Mouse (Mus musculus) E14TG2a.4 (cell line): Measurements from ENCODE around the gene Bace1.

ENCODE experiments used
- H3K27me3 ChIP-seq: 2 replicates; pipeline ENCODE4 v1.6.1; 2014; ENCODE audit warnings: low read length, control low read depth; ENCODE audit not compliant: insufficient read depth
- H3K36me3 ChIP-seq: 2 replicates; pipeline ENCODE4 v1.6.1; 2014; ENCODE audit warnings: low read length, control low read depth; ENCODE audit not compliant: insufficient read depth
- H3K4me1 ChIP-seq: replicated peaks from 2 replicates; pipeline ENCODE4 v1.6.1; 2014; ENCODE audit warnings: low read depth, low read length, control low read depth
- H3K4me3 ChIP-seq: replicated peaks from 2 replicates; pipeline ENCODE4 v1.5.1; 2014; ENCODE audit warnings: mild to moderate bottlenecking, low read length
- H3K9me3 ChIP-seq: 2 replicates; pipeline ENCODE4 v1.6.1; 2014; ENCODE audit warnings: low read length, control low read depth
- CTCF ChIP-seq: conservative IDR thresholded peaks from 2 replicates; pipeline ENCODE4 v1.5.1; 2014; ENCODE audit warnings: low read length
- NANOG ChIP-seq: IDR thresholded peaks from 2 replicates; pipeline ENCODE4 v1.6.1; 2014; ENCODE audit warnings: borderline replicate concordance, low read length, mixed read lengths
- POU5F1 ChIP-seq: IDR thresholded peaks from 2 replicates; pipeline ENCODE4 v1.6.1; 2014; ENCODE audit warnings: low read length, borderline replicate concordance

Gene Bace1

GRCm38 (mm10) chr9:45838434-45839138 lies at the start of gene Bace1:
Gene Bace1, plus strand, starts transcription at chr9:45838580.
- peaks cover 58% of the 10 kb centered on the region for H3K4me1 ChIP-seq
- peak within 1 kb of the TSS; percentile 84 for H3K4me3 ChIP-seq
- TF ChIP-seq POU5F1: no peak
- no peak for TF ChIP-seq CTCF
- no peak for TF ChIP-seq NANOG
- peaks cover 6% of the 10 kb centered on the region for H3K27me3 ChIP-seq
- no peaks in the 10 kb centered on the region for H3K9me3 ChIP-seq
- no peaks in the 10 kb centered on the region for H3K36me3 ChIP-seq

DNA sequence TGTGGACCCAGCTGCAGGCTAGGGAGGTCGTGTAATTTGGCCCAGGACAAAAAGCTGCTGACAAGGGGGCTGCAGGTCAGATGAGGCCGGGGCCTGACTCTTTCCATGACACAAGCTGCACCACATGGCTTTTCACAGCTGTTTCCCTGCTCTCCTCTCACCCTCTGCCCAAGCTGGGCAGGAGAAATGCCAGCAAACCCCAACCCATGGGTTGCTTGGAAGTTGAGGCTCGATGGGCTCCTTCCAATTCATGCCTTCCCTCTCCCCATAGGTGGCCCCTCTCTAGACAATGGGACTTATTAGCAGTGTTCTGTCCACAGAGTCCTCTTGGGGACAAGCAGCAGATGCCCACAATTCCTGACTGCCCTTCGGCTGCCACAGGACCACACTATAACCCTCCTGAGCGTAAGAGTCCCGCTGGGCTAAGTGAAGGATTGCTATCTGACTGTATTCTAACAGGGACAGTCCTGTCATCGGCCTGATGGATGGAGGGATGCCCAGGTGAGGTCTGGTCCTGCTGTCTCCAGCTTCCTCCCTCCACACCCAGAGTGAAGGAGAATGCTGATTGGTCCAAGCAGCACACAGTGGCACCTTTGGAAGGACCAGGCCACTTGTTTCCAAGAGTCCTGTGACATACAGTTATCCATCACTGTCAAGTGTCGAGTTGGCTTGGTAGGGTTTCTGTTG lies 46.8 kb upstream of the Bace1 start:
- peaks cover 38% of the 10 kb centered on the region for H3K36me3 ChIP-seq
- peaks cover 11% of the 10 kb centered on the region for H3K4me1 ChIP-seq
- H3K27me3 ChIP-seq: no peaks in the 10 kb centered on the region
- no peaks in the 10 kb centered on the region for H3K9me3 ChIP-seq
- TF ChIP-seq NANOG (no peak), POU5F1 (no peak), CTCF (no peak)
- no peak overlapping the region for H3K4me3 ChIP-seq

DNA sequence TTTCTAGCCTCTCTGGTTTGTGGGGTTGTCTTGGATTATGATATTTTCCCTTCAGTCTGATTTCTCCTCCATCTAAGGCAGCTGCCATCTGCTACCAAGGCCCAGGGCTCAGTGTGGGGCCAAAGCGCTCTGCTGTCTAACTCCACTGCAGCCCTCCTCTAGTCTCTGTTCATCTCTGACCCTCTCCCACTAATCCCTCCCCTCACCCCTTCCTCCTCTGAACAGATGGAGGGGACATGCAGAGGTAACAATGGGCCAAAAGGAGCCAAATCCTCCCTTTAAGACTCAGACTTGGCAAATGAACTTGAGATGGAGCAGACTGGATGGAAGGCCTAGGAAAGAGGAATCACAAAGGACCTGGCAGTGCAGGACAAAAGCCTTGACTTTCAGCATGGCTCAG lies 46.1 kb upstream of the Bace1 start:
- peaks cover 11% of the 10 kb centered on the region for H3K4me1 ChIP-seq

DNA sequence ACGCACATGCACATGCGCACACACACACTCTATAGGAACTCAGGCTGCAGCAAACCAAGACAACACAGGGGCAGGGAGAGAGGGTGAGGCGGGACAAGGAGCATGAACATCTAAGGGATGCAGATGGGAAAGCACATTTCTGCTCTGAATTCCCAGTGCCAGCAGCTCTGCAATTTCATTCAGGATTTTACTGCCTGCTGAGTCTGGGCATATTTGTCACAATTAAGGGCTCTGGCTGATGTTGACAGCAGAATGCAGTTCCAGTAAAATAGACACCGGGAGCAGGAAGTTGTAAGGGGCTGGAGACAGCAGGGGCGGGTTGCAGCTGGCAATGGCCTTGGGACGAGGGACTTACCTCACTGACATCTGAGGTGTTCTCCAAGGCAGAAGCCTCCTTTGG lies 44.7 kb upstream of the Bace1 start:
- H3K4me1 ChIP-seq: peaks cover 17% of the 10 kb centered on the region
- TF ChIP-seq POU5F1 (no peak), NANOG (no peak), CTCF (no peak)
- H3K9me3 ChIP-seq: no peaks in the 10 kb centered on the region
- H3K36me3 ChIP-seq: peaks cover 33% of the 10 kb centered on the region
- no peaks in the 10 kb centered on the region for H3K27me3 ChIP-seq
- H3K4me3 ChIP-seq: no peak overlapping the region

More for the DNA sequence above, 46.1 kb upstream of the Bace1 start:
- no peaks in the 10 kb centered on the region for H3K9me3 ChIP-seq
- no peak overlapping the region for H3K4me3 ChIP-seq
- H3K27me3 ChIP-seq: no peaks in the 10 kb centered on the region
- TF ChIP-seq POU5F1 (no peak), NANOG (no peak), CTCF (no peak)
- H3K36me3 ChIP-seq: peaks cover 36% of the 10 kb centered on the region

DNA sequence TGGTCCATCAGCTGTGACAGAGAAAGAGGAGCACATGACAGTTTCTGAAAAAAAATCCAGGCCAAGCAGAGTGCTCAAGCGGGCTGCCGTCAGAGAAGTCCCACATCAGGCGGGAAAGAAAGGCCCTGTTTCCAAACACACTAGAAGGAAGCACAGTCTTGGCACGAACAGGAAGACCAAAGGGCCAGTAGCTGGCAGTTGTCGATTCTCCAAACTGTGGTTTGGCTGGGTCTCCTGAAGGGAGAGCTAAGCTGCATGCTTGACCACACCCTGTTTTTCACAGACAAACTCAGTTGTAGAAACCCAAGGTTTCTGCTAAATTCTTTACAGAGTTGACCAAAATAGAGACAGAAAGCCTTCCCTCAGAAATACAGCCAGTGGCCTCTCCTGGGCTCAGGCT lies 42.7 kb upstream of the Bace1 start:
- H3K4me1 ChIP-seq: peaks cover 15% of the 10 kb centered on the region
- H3K27me3 ChIP-seq: no peaks in the 10 kb centered on the region
- TF ChIP-seq CTCF (no peak), NANOG (no peak), POU5F1 (no peak)
- peaks cover 41% of the 10 kb centered on the region for H3K36me3 ChIP-seq
- H3K9me3 ChIP-seq: no peaks in the 10 kb centered on the region
- no peak overlapping the region for H3K4me3 ChIP-seq

GRCm38 (mm10) chr9:45797271-45797670 lies 41.1 kb upstream of the Bace1 start:
- TF ChIP-seq CTCF (no peak), POU5F1 (no peak), NANOG (no peak)

GRCm38 (mm10) chr9:45798467-45799164 lies 39.8 kb upstream of the Bace1 start:
- Histone ChIP-seq H3K36me3 (peaks cover 35% of the 10 kb centered on the region), H3K4me1 (peaks cover 13% of the 10 kb centered on the region), H3K4me3 (no peak overlapping the region), H3K27me3 (no peaks in the 10 kb centered on the region), H3K9me3 (no peaks in the 10 kb centered on the region)
- no peak for TF ChIP-seq NANOG
- no peak for TF ChIP-seq CTCF
- no peak for TF ChIP-seq POU5F1

More at GRCm38 (mm10) chr9:45797271-45797670, 41.1 kb upstream of the Bace1 start:
- Histone ChIP-seq H3K9me3 (no peaks in the 10 kb centered on the region), H3K27me3 (no peaks in the 10 kb centered on the region), H3K4me3 (no peak overlapping the region), H3K4me1 (peaks cover 13% of the 10 kb centered on the region), H3K36me3 (peaks cover 43% of the 10 kb centered on the region)

GRCm38 (mm10) chr9:45799402-45799801 lies 39.0 kb upstream of the Bace1 start:
- Histone ChIP-seq H3K9me3 (no peaks in the 10 kb centered on the region), H3K4me3 (no peak overlapping the region), H3K27me3 (no peaks in the 10 kb centered on the region), H3K4me1 (peaks cover 16% of the 10 kb centered on the region), H3K36me3 (peaks cover 29% of the 10 kb centered on the region)
- no peak for TF ChIP-seq CTCF
- no peak for TF ChIP-seq POU5F1
- TF ChIP-seq NANOG: no peak
